Mouse (Mus musculus): Measurements from ENCODE around the gene Gm11938. TPM values are rescaled to one million over a fixed set of nuclear protein-coding genes. Genes with fewer than 3 reads are reported as not detected.
"Not testable (repeated sequence)": the region's sequence is repeated elsewhere in the genome, so short reads cannot be mapped to it uniquely, and the experiment has no call there.

Gene Gm11938
- polyA plus RNA-seq, 1 experiment from 2014 or later: not detected

- Histone ChIP-seq H3K36me3 (no peaks in the 10 kb centered on the region), H3K27me3 (replicated peaks) (no peaks in the 10 kb centered on the region), H3K4me3 (replicated peaks) (no peak within 1 kb of the TSS), H3K4me2 (no peak within 1 kb of the TSS), H3K9ac (replicated peaks) (no peak within 1 kb of the TSS), H3K9me3 (replicated peaks) (no peaks in the 10 kb centered on the region), H3K27ac (replicated peaks) (no peak within 1 kb of the TSS), H3K4me1 (no peaks in the 10 kb centered on the region)
- WGBS: 76% methylated on average over 3 of the region's 3 CpGs
- no peak for ATAC-seq (ENCODE audit: low FRiP score)
Observed at GRCm38 (mm10) chr11:99614796-99615363, 11.8 kb upstream of the Gm11938 start, which contains the start of gene Krtap2-4. TSS of gene Krtap2-4 (minus strand) at chr11:99614846.

- not testable (repeated sequence) for H3K36me3 ChIP-seq; H3K27me3 ChIP-seq (replicated peaks); H3K9me3 ChIP-seq (replicated peaks); ATAC-seq (ENCODE audit: low FRiP score); H3K9ac ChIP-seq (replicated peaks); H3K4me2 ChIP-seq; H3K27ac ChIP-seq (replicated peaks); H3K4me1 ChIP-seq; H3K4me3 ChIP-seq (replicated peaks)
- WGBS: 64% methylated on average over 1 of the region's 2 CpGs
Observed at GRCm38 (mm10) chr11:99610089-99610488, 7.0 kb upstream of the Gm11938 start, which contains the start of gene Gm11937. TSS of gene Gm11937 (minus strand) at chr11:99610189.

DNA sequence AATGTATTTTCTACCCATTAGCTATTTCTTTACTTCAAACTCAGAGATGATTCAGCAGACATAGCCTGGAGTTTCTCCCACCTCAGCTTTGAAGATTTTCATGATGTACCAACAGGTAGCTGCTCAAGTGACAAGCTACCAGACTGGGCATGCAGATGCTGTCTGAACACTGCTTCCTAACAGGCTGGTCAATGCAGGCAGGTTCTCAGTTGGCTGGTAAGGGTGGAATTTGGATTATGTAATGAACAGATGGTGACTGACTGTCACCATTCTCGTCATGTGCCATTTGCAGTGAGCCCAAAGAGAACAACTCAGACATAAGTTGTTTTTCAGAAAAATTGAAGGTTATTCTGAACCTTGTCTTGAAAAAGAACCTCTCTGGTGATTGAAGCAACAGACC is 6.0 kb upstream of the Gm11938 start:
- Histone ChIP-seq H3K27ac (replicated peaks) (no peak overlapping the region), H3K27me3 (replicated peaks) (no peaks in the 10 kb centered on the region), H3K36me3 (no peaks in the 10 kb centered on the region), H3K4me1 (no peaks in the 10 kb centered on the region), H3K4me3 (replicated peaks) (no peak overlapping the region), H3K4me2 (no peak overlapping the region), H3K9me3 (replicated peaks) (no peaks in the 10 kb centered on the region), H3K9ac (replicated peaks) (no peak overlapping the region)
- ATAC-seq (ENCODE audit: low FRiP score): no peak
- 96% methylated on average over 1 of the region's 1 CpGs for WGBS

- not testable (repeated sequence) for H3K4me3 ChIP-seq (replicated peaks); H3K4me1 ChIP-seq; H3K9me3 ChIP-seq (replicated peaks); H3K36me3 ChIP-seq; H3K4me2 ChIP-seq; H3K27ac ChIP-seq (replicated peaks); H3K9ac ChIP-seq (replicated peaks); ATAC-seq (ENCODE audit: low FRiP score); H3K27me3 ChIP-seq (replicated peaks)
- 85% methylated on average over 6 of the region's 6 CpGs for WGBS
Observed at GRCm38 (mm10) chr11:99597742-99598141, 5.4 kb downstream of the Gm11938 start, which contains the start of gene Krtap9-3. TSS of gene Krtap9-3 (minus strand) at chr11:99598105.

GRCm38 (mm10) chr11:99590981-99591380 is 12.1 kb downstream of the Gm11938 start, which contains the start of gene Krtap1-3:
TSS of gene Krtap1-3 (minus strand) at chr11:99591339.
- no peak within 1 kb of the TSS for H3K4me3 ChIP-seq (replicated peaks)

DNA sequence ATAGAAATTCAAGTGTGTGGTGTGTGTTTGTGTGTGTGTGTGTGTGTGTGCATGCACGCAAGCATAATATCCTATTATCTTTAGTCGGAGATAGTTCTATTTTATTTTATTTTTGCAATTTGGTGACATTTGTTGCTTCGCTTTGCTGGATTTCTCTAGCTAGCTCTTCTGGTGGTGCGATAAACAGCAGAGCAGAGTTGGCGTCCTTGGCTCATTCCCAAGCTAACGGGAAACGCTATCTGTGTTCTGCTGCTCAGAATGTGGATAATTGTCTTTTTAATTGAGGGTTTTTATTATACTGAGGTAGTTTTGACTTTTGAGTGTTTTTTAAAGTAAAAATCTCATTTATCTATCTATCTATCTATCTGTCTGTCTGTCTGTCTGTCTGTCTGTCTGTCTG is 18.0 kb downstream of the Gm11938 start:
- Histone ChIP-seq H3K27me3 (replicated peaks) (no peaks in the 10 kb centered on the region), H3K4me3 (replicated peaks) (no peak overlapping the region), H3K27ac (replicated peaks) (no peak overlapping the region), H3K9me3 (replicated peaks) (no peaks in the 10 kb centered on the region), H3K9ac (replicated peaks) (no peak overlapping the region), H3K4me2 (no peak overlapping the region), H3K36me3 (no peaks in the 10 kb centered on the region), H3K4me1 (no peaks in the 10 kb centered on the region)
- WGBS: 84% methylated on average over 7 of the region's 7 CpGs
- no peak for ATAC-seq (ENCODE audit: low FRiP score)

More at GRCm38 (mm10) chr11:99590981-99591380, 12.1 kb downstream of the Gm11938 start, which contains the start of gene Krtap1-3:
- no peak within 1 kb of the TSS for H3K27ac ChIP-seq (replicated peaks)
- no peaks in the 10 kb centered on the region for H3K9me3 ChIP-seq (replicated peaks)
- no peaks in the 10 kb centered on the region for H3K27me3 ChIP-seq (replicated peaks)
- no peaks in the 10 kb centered on the region for H3K4me1 ChIP-seq
- no peak within 1 kb of the TSS for H3K9ac ChIP-seq (replicated peaks)
- no peak within 1 kb of the TSS for H3K4me2 ChIP-seq
- no peak for ATAC-seq (ENCODE audit: low FRiP score)
- no peaks in the 10 kb centered on the region for H3K36me3 ChIP-seq
- 76% methylated on average over 6 of the region's 6 CpGs for WGBS

- no peak within 1 kb of the TSS for H3K9ac ChIP-seq (replicated peaks)
- H3K9me3 ChIP-seq (replicated peaks): no peaks in the 10 kb centered on the region
- WGBS: 81% methylated on average over 5 of the region's 5 CpGs
- H3K27ac ChIP-seq (replicated peaks): no peak within 1 kb of the TSS
- no peak within 1 kb of the TSS for H3K4me3 ChIP-seq (replicated peaks)
- H3K27me3 ChIP-seq (replicated peaks): no peaks in the 10 kb centered on the region
- no peak within 1 kb of the TSS for H3K4me2 ChIP-seq
- ATAC-seq (ENCODE audit: low FRiP score): no peak
- no peaks in the 10 kb centered on the region for H3K4me1 ChIP-seq
- H3K36me3 ChIP-seq: no peaks in the 10 kb centered on the region
Observed at GRCm38 (mm10) chr11:99583245-99583704, 19.8 kb downstream of the Gm11938 start, which contains the start of gene Krtap1-4. TSS of gene Krtap1-4 (minus strand) at chr11:99583654.

- no peak overlapping the region for H3K4me2 ChIP-seq
- H3K27me3 ChIP-seq (replicated peaks): no peaks in the 10 kb centered on the region
- no peaks in the 10 kb centered on the region for H3K36me3 ChIP-seq
- no peaks in the 10 kb centered on the region for H3K9me3 ChIP-seq (replicated peaks)
- WGBS: 91% methylated on average over 6 of the region's 6 CpGs
- H3K4me1 ChIP-seq: no peaks in the 10 kb centered on the region
- no peak overlapping the region for H3K9ac ChIP-seq (replicated peaks)
- ATAC-seq (ENCODE audit: low FRiP score): no peak
- no peak overlapping the region for H3K27ac ChIP-seq (replicated peaks)
- H3K4me3 ChIP-seq (replicated peaks): no peak overlapping the region
Observed at GRCm38 (mm10) chr11:99581564-99581963, 21.5 kb downstream of the Gm11938 start.

GRCm38 (mm10) chr11:99581051-99581450 is 22.1 kb downstream of the Gm11938 start:
- no peaks in the 10 kb centered on the region for H3K27me3 ChIP-seq (replicated peaks)
- ATAC-seq (ENCODE audit: low FRiP score): no peak
- H3K27ac ChIP-seq (replicated peaks): no peak overlapping the region
- H3K4me1 ChIP-seq: no peaks in the 10 kb centered on the region
- no peak overlapping the region for H3K4me3 ChIP-seq (replicated peaks)
- WGBS: 97% methylated on average over 5 of the region's 5 CpGs
- no peak overlapping the region for H3K4me2 ChIP-seq
- H3K36me3 ChIP-seq: no peaks in the 10 kb centered on the region
- no peaks in the 10 kb centered on the region for H3K9me3 ChIP-seq (replicated peaks)
- no peak overlapping the region for H3K9ac ChIP-seq (replicated peaks)

- Histone ChIP-seq H3K27me3 (replicated peaks) (no peaks in the 10 kb centered on the region), H3K27ac (replicated peaks) (no peak within 1 kb of the TSS), H3K4me1 (no peaks in the 10 kb centered on the region), H3K9me3 (replicated peaks) (no peaks in the 10 kb centered on the region), H3K9ac (replicated peaks) (no peak within 1 kb of the TSS), H3K36me3 (no peaks in the 10 kb centered on the region), H3K4me2 (no peak within 1 kb of the TSS), H3K4me3 (replicated peaks) (no peak within 1 kb of the TSS)
- 91% methylated on average over 6 of the region's 6 CpGs for WGBS
- ATAC-seq (ENCODE audit: low FRiP score): no peak
Observed at GRCm38 (mm10) chr11:99580636-99581035, 22.5 kb downstream of the Gm11938 start, which contains the start of gene Krtap1-5. TSS of gene Krtap1-5 (minus strand) at chr11:99581016.

DNA sequence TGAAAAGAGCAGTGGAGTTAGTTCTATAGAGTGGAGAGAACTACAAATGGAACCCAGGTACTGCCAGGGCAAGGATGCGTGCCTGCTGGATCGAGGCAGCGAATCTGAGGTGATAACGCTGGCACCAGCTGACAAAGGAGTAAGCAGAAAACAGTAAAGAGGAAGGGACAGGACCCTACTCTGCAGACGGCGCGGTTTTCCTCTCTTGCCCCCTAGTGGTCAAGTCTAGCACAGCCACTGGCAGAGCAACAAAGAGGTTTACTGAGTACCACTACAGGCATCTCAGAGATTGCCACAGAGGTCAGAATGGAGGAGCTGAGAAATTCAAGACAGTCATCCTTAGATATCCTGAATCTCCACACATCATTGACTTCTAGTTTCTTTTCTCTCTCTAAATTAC is 29.0 kb downstream of the Gm11938 start:
- Histone ChIP-seq H3K4me3 (replicated peaks) (0 out of 2 replicates have a peak overlapping the region, but pooled peaks have one; percentile 6), H3K27ac (replicated peaks) (no peak overlapping the region), H3K4me2 (peak overlapping the region; percentile 53), H3K9me3 (replicated peaks) (no peaks in the 10 kb centered on the region), H3K36me3 (no peaks in the 10 kb centered on the region), H3K27me3 (replicated peaks) (no peaks in the 10 kb centered on the region; the same call in 1 of the 2 replicates), H3K9ac (replicated peaks) (no peak overlapping the region), H3K4me1 (no peaks in the 10 kb centered on the region)
- peak; percentile 66; the same call in 1 of the 2 replicates for ATAC-seq (ENCODE audit: low FRiP score)
- WGBS: 3% methylated on average over 7 of the region's 7 CpGs

- no peaks in the 10 kb centered on the region for H3K4me1 ChIP-seq
- H3K27me3 ChIP-seq (replicated peaks): no peaks in the 10 kb centered on the region; the same call in 1 of the 2 replicates
- ATAC-seq (ENCODE audit: low FRiP score): no peak
- WGBS: 54% methylated on average over 4 of the region's 4 CpGs
- no peak overlapping the region for H3K27ac ChIP-seq (replicated peaks)
- no peaks in the 10 kb centered on the region for H3K36me3 ChIP-seq
- no peak overlapping the region for H3K4me3 ChIP-seq (replicated peaks)
- H3K4me2 ChIP-seq: no peak overlapping the region
- H3K9ac ChIP-seq (replicated peaks): no peak overlapping the region
- no peaks in the 10 kb centered on the region for H3K9me3 ChIP-seq (replicated peaks)
Observed at GRCm38 (mm10) chr11:99573164-99573563, 29.9 kb downstream of the Gm11938 start.

All from neural tube, embryonic 15.5 days (tissue).